Mouse (Mus musculus) hindbrain, embryonic 11.5 days (tissue): ENCODE data around the gene Fhod1. TPM values are rescaled to one million over a fixed set of nuclear protein-coding genes. Genes with fewer than 3 reads are reported as not detected.
"Not testable (repeated sequence)": the region's sequence is repeated elsewhere in the genome, so short reads cannot be mapped to it uniquely, and the experiment has no call there.

ENCODE experiments used
- ATAC-seq: fragments of 200-750 bp; cut with Nextera tagmentation; 2 replicates; pipeline ENCODE4 v1.8.0; 2017; ENCODE audit warnings: mild to moderate bottlenecking, moderate TSS enrichment, moderate library complexity; ENCODE audit not compliant: low FRiP score
- DNase-seq: peaks from one replicate; pipeline ENCODE4 v3.0.0-alpha.2; 2015; ENCODE audit warnings: low spot score
- H3K27ac ChIP-seq: fragments of 300-500 bp; sonication (generic); 2 replicates; pipeline ENCODE4 v1.5.1; 2014; ENCODE audit warnings: mild to moderate bottlenecking, low read depth, low read length
- H3K27me3 ChIP-seq: fragments of 300-500 bp; sonication (generic); 2 replicates; pipeline ENCODE4 v1.6.1; 2014; ENCODE audit warnings: mild to moderate bottlenecking, low read length, moderate library complexity, mixed read lengths; ENCODE audit not compliant: control insufficient read depth, insufficient read depth
- H3K36me3 ChIP-seq: fragments of 300-500 bp; sonication (generic); 2 replicates; pipeline ENCODE4 v1.6.1; 2014; ENCODE audit warnings: mild to moderate bottlenecking, low read length, moderate library complexity, mixed read lengths; ENCODE audit not compliant: control insufficient read depth, insufficient read depth
- H3K4me1 ChIP-seq: fragments of 300-500 bp; sonication (generic); replicated peaks from 2 replicates; pipeline ENCODE4 v1.6.1; 2014; ENCODE audit warnings: low read length, mixed read lengths; ENCODE audit not compliant: control insufficient read depth, insufficient read depth
- H3K4me2 ChIP-seq: fragments of 300-500 bp; sonication (generic); replicated peaks from 2 replicates; pipeline ENCODE4 v1.6.1; 2014; ENCODE audit warnings: mild to moderate bottlenecking, low read depth, low read length
- H3K4me3 ChIP-seq: fragments of 300-500 bp; sonication (generic); 2 replicates; pipeline ENCODE4 v1.5.1; 2014; ENCODE audit warnings: low read depth, low read length
- H3K9ac ChIP-seq: fragments of 300-500 bp; sonication (generic); 2 replicates; pipeline ENCODE4 v1.6.1; 2014; ENCODE audit warnings: low read depth, low read length
- H3K9me3 ChIP-seq: fragments of 300-500 bp; sonication (generic); 2 replicates; pipeline ENCODE4 v1.6.1; 2016; ENCODE audit warnings: low read length; ENCODE audit not compliant: control insufficient read depth
- WGBS: fragments of 180-500 bp; shearing (Covaris S2); extraction: QIAGEN DNeasy Blood & Tissue Kit; methylation state at CpG from one replicate; pipeline ENCODE4 v1.1.7; 2014; 5-methylcytosine and 5-hydroxymethylcytosine counted together
- polyA plus RNA-seq: library from polyadenylated mRNA; unstranded; fragments of >200 nt; fragmentation: Nextera tagmentation; extraction: Ambion mirVana; gene quantifications from 2 replicates; pipeline ENCODE4 v1.2.1, GENCODE M21; 2014

Fhod1 gene
- polyA plus RNA-seq, 1 experiment from 2014 or later = 3.6 TPM

DNA sequence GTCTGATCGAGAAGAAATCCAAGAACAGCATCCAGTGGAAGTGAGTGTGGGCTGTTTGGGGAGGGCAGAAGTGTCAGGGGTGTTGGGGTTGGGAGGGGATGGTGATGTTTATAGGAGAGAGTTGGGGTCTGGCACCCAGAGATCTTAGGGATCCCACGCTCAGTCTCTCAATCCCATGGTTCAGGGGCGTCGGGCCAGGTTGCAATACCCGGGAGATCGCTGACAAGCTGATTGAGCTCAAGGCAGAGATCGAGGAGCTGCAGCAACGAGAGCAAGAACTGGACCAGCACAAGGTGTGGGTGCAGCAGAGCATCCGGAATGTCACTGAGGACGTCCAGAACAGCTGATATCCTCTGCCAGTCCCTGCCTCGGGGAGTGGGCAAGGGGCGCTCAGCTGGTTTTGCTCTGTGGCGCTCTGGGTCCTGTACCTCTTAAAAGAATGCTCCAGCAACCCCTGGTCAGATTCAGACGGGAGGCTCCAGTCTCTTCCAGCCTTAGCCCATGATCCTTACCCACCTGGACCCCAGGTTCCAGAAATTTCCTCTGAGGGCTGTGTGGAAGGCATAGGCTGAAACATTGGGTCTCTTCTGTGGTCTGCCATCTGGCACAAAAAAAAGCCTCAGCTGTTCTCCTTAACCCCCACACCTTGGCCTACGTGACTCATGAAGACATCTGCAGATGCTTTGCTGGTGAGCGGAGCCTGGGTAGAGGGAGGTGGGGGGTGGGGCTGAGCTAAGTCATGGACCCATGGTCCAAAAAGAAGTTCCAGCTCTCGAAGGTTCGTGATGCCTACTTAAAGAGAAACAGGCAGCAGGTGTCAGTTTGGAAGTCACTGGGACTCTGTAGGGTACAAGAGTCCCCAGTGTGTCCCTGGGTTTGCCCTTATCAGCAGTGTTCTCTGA lies 49.2 kb downstream of the Fhod1 start:
- no peak overlapping the region for H3K27ac ChIP-seq
- peaks cover 6% of the 10 kb centered on the region; the same call in 1 of the 2 replicates for H3K4me1 ChIP-seq
- peak overlapping the region; percentile 98 for H3K4me3 ChIP-seq
- ATAC-seq = no peak; the same call in 1 of the 2 replicates
- H3K27me3 ChIP-seq = no peaks in the 10 kb centered on the region
- peak overlapping the region; percentile 95 for H3K9ac ChIP-seq
- no peak for DNase-seq
- peaks cover 15% of the 10 kb centered on the region for H3K36me3 ChIP-seq
- peak overlapping the region; percentile 74 for H3K4me2 ChIP-seq
- H3K9me3 ChIP-seq = no peaks in the 10 kb centered on the region
- 60% methylated on average over 18 of the region's 18 CpGs for WGBS

- Histone ChIP-seq H3K9me3 (no peaks in the 10 kb centered on the region), H3K27me3 (no peaks in the 10 kb centered on the region), H3K4me3 (peak within 1 kb of the TSS; percentile 98), H3K27ac (peak within 1 kb of the TSS; percentile 54), H3K4me1 (peaks cover 6% of the 10 kb centered on the region; the same call in 1 of the 2 replicates), H3K9ac (peak within 1 kb of the TSS; percentile 95), H3K4me2 (peak within 1 kb of the TSS; percentile 74), H3K36me3 (peaks cover 12% of the 10 kb centered on the region)
- ATAC-seq = peak; percentile 91
- under 1% methylated on average over 58 of the region's 58 CpGs for WGBS
- DNase-seq = peak; percentile 95
These were observed 50.1 kb downstream of the Fhod1 start, which contains the start of gene E2f4 for GRCm38 (mm10) chr8:105297511-105298192. E2f4 (plus strand) TSS chr8:105297663.

DNA sequence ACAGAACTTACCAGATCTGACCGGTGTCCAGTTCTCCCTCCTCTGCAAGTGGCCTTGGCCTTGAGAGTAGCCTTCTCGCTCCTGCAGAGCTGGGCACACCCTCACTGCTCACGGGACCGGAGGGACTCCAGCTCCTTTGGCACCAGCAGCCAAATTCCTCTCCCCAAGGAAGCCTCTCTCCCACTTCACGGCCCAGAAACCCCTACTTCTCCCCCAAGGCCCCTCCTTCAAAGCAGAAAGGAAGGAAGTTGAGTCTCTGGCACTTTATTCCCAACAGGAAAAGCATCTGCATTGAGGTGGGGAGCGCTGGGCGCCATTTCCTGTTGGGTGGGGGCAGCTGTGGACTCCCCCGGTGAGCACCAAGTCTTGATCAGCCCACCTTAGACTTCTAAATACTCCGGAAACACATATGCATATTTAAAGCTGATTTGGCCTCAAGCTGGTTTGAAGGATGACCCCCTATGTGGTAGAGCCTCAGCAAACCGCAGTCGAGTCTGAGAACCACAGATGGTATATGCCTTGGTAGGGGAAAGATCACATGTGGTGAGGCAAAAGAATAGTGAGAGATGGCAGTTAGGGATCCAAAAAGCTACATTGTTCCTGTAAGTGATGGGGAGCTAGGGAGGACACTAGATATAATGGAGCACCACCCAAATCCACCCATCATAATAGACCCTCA lies 51.7 kb downstream of the Fhod1 start, which contains the start of gene Exoc3l:
Gene Exoc3l, minus strand, starts transcription at position 207 of the 679 bp plus-strand sequence.
- H3K9me3 ChIP-seq = no peaks in the 10 kb centered on the region
- no peak for ATAC-seq
- H3K27ac ChIP-seq = no peak within 1 kb of the TSS
- peaks cover 3% of the 10 kb centered on the region for H3K36me3 ChIP-seq
- H3K4me1 ChIP-seq = peaks cover 6% of the 10 kb centered on the region; the same call in 1 of the 2 replicates
- H3K4me3 ChIP-seq = peak within 1 kb of the TSS; percentile 98
- H3K27me3 ChIP-seq = no peaks in the 10 kb centered on the region
- peak within 1 kb of the TSS; percentile 74 for H3K4me2 ChIP-seq
- H3K9ac ChIP-seq = peak within 1 kb of the TSS; percentile 59
- WGBS = 63% methylated on average over 11 of the region's 11 CpGs
- DNase-seq = no peak

DNA sequence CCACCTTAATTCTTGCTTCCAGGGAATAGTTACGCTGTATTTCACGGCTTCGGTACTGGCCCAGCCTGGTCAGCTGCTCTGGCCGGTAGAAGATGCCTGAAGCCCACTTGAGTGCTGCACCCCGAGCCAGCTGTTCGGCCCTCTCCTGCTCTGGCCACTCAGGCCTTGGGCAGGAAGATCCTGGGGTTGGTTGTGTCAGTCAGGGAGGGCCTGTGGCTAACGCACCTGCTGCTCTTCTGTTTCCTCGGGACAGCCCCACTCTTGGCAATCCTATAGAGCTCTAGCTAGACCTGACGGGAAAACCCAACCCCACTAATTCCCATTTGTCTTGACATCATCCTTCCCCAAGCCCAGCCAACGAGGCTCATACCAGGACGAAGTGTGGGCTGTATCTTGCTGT lies 52.5 kb downstream of the Fhod1 start:
- H3K4me3 ChIP-seq = no peak overlapping the region
- ATAC-seq (no peak), DNase-seq (no peak)
- WGBS = 68% methylated on average over 11 of the region's 11 CpGs
- no peak overlapping the region for H3K9ac ChIP-seq
- peaks cover 6% of the 10 kb centered on the region for H3K27me3 ChIP-seq
- H3K36me3 ChIP-seq = peaks cover 3% of the 10 kb centered on the region; the same call in 1 of the 2 replicates
- no peak overlapping the region for H3K4me2 ChIP-seq
- no peak overlapping the region for H3K27ac ChIP-seq
- peaks cover 10% of the 10 kb centered on the region; the same call in 1 of the 2 replicates for H3K4me1 ChIP-seq
- no peaks in the 10 kb centered on the region for H3K9me3 ChIP-seq

- ATAC-seq = no peak
These were observed 53.0 kb downstream of the Fhod1 start for GRCm38 (mm10) chr8:105294776-105295175.

DNA sequence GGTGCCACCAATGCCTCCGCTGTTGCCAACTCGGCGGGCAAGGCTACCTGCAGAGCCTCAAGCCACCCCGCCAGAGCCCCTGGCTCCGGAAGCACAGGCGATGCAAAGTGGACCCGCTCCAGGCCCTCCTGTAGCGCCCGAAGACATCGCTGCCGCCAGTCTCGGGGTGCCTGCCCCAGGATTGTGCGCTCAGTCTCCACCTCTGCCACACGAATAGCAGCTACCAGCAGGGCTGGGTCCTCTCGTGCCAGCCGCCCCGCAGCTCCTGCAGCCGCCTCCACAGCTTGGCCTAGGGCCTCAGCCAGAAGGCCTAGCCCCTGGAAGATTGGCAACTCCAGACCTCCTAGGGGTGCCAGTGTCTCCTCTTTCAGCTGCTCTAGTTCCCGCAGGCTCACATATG lies 54.3 kb downstream of the Fhod1 start:
- WGBS = 72% methylated on average over 19 of the region's 19 CpGs
- ATAC-seq (no peak), DNase-seq (no peak)
- Histone ChIP-seq H3K9me3 (no peaks in the 10 kb centered on the region), H3K27me3 (peaks cover 11% of the 10 kb centered on the region), H3K4me2 (no peak overlapping the region), H3K36me3 (no peaks in the 10 kb centered on the region), H3K9ac (no peak overlapping the region), H3K4me3 (no peak overlapping the region), H3K27ac (no peak overlapping the region), H3K4me1 (peaks cover 14% of the 10 kb centered on the region; the same call in 1 of the 2 replicates)

More at GRCm38 (mm10) chr8:105294776-105295175, 53.0 kb downstream of the Fhod1 start:
- Histone ChIP-seq H3K36me3 (peaks cover 2% of the 10 kb centered on the region; the same call in 1 of the 2 replicates), H3K4me3 (no peak overlapping the region), H3K27me3 (peaks cover 11% of the 10 kb centered on the region), H3K4me1 (peaks cover 13% of the 10 kb centered on the region; the same call in 1 of the 2 replicates), H3K27ac (no peak overlapping the region), H3K9ac (no peak overlapping the region), H3K4me2 (no peak overlapping the region), H3K9me3 (no peaks in the 10 kb centered on the region)
- DNase-seq = no peak
- WGBS = 71% methylated on average over 9 of the region's 9 CpGs

GRCm38 (mm10) chr8:105292471-105292870 lies 55.3 kb downstream of the Fhod1 start:
- Histone ChIP-seq H3K27me3 (peaks cover 11% of the 10 kb centered on the region), H3K4me2 (no peak overlapping the region), H3K9ac (no peak overlapping the region), H3K9me3 (no peaks in the 10 kb centered on the region), H3K27ac (no peak overlapping the region), H3K36me3 (no peaks in the 10 kb centered on the region), H3K4me3 (no peak overlapping the region), H3K4me1 (peaks cover 16% of the 10 kb centered on the region; the same call in 1 of the 2 replicates)
- ATAC-seq = no peak
- 91% methylated on average over 7 of the region's 7 CpGs for WGBS
- no peak for DNase-seq

DNA sequence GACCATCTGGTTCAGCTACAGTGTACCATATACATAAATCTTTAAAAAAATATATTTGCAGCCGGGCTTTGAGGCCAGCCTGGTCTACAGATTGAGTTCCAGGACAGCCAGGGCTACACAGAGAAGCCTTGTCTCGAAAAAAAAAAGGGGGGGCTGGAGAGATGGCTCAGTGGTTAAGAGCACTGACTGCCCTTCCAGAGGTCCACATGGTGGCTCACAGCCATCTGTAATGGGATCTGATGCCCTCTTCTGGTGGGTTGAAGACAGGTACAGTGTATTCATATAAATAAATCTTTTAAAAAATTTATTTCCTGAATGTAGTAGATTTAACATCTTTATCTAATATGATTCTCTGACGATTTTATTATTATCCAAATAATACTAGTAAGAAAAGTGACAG lies 56.0 kb downstream of the Fhod1 start:
- not testable (repeated sequence) for H3K4me3 ChIP-seq, DNase-seq, H3K27ac ChIP-seq, ATAC-seq, H3K9me3 ChIP-seq, H3K4me2 ChIP-seq, H3K9ac ChIP-seq, H3K36me3 ChIP-seq
- Histone ChIP-seq H3K27me3 (peaks cover 11% of the 10 kb centered on the region), H3K4me1 (peaks cover 16% of the 10 kb centered on the region; the same call in 1 of the 2 replicates)
- 74% methylated on average over 3 of the region's 3 CpGs for WGBS
